Mouse (Mus musculus): ENCODE data around the gene Diaph3. TPM values are rescaled to one million over a fixed set of nuclear protein-coding genes. Genes with fewer than 3 reads are reported as not detected.
A peak's percentile ranks its signal among the peaks of the same experiment; 100 is the strongest.

Diaph3 gene
- polyA plus RNA-seq, 1 experiment from 2014 or later: 14.0 TPM

DNA sequence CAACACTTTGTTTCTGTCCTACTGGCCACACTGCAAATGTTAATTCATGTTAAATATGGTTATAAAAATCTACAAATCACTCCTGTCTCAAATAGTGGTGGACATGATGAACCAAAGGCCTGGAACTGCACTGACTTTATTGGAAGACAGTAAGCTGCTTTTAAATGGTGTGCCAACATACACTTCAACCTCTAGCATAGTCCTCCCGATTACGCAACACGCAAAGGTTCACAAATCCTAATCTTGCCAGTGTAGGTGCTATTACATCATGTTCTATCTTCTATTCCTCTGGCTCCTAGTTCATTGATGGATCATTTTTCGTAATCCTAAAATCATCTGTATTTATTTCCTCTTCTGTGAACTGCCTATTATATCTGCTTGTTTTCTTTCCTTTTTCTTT is 324.8 kb downstream of the Diaph3 start:
- no peak for DNase-seq (ENCODE audit: extremely low spot score, low spot score)
- 97% methylated on average over 4 of the region's 4 CpGs for WGBS
- H3K27ac ChIP-seq: no peak overlapping the region
- H3K4me3 ChIP-seq: no peak overlapping the region
- no peaks in the 10 kb centered on the region for H3K36me3 ChIP-seq (replicated peaks)
- H3K27me3 ChIP-seq (ENCODE audit: poor library complexity, severe bottlenecking): no peaks in the 10 kb centered on the region
- H3K9me3 ChIP-seq: no peaks in the 10 kb centered on the region
- H3K4me1 ChIP-seq: no peaks in the 10 kb centered on the region

DNA sequence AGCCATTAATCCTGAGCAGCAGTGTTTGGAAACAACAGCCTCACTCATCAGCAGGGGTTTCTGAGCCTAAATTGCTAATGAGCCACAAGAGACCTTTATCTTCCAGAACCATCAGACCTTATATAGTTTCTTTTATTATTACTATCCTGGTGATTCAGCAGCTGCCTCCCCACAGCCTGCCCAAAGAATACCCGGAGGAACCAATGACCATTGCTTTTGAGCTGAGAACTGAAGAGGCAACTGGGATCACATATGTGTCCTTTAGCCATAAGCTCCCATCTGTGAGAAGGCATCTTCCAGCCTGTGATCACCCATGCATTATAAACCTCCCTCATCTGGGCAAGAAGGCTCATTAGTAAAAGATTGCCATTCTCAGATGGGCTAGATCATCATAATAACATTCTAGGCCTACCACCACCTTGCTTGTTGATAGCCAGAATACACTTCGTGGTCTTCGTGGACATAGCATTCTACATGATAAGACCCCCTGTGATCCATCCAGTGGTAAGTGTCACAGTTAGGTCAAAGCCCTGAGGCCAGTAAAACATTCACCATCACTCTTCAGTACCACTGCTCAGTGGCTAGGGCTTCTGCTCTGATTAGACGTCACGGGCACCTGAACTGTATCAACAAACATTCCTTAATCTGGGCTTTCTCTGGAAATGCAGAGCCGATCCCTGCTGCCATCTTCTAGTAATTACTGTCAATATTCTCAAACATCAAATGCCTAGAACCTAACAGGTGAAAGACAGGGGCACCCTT is 352.0 kb downstream of the Diaph3 start:
- 86% methylated on average over 6 of the region's 6 CpGs for WGBS
- peaks cover under 1% of the 10 kb centered on the region for H3K36me3 ChIP-seq (replicated peaks)
- H3K27ac ChIP-seq: no peak overlapping the region
- no peaks in the 10 kb centered on the region for H3K27me3 ChIP-seq (ENCODE audit: poor library complexity, severe bottlenecking)
- peaks cover 13% of the 10 kb centered on the region for H3K4me1 ChIP-seq
- no peak overlapping the region for H3K4me3 ChIP-seq
- no peak for DNase-seq (ENCODE audit: extremely low spot score, low spot score)
- no peaks in the 10 kb centered on the region for H3K9me3 ChIP-seq

DNA sequence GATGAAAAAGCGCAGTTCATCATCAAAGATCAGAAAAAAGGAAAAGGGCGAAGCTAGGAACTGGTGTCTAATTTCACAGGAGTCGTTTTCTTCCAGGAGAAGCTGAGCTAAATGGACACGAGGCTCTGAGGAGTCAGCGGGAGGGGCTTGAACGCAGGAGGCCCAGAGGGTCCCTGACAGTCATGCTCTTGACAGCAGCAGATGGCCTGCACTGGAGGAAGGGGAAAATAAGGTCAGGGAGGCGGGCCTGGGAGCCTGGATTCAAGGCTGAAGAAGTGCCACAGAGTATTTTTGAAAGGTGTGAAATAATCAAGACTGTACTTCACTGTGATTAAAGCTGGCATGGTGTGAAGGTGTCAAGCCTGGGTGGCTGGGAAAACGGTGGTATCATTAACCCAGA is 354.2 kb downstream of the Diaph3 start:
- no peaks in the 10 kb centered on the region for H3K9me3 ChIP-seq
- no peak overlapping the region for H3K4me3 ChIP-seq
- DNase-seq (ENCODE audit: extremely low spot score, low spot score): no peak
- no peaks in the 10 kb centered on the region for H3K27me3 ChIP-seq (ENCODE audit: poor library complexity, severe bottlenecking)
- H3K36me3 ChIP-seq (replicated peaks): no peaks in the 10 kb centered on the region
- 42% methylated on average over 8 of the region's 8 CpGs for WGBS
- H3K4me1 ChIP-seq: peaks cover 13% of the 10 kb centered on the region
- H3K27ac ChIP-seq: no peak overlapping the region

DNA sequence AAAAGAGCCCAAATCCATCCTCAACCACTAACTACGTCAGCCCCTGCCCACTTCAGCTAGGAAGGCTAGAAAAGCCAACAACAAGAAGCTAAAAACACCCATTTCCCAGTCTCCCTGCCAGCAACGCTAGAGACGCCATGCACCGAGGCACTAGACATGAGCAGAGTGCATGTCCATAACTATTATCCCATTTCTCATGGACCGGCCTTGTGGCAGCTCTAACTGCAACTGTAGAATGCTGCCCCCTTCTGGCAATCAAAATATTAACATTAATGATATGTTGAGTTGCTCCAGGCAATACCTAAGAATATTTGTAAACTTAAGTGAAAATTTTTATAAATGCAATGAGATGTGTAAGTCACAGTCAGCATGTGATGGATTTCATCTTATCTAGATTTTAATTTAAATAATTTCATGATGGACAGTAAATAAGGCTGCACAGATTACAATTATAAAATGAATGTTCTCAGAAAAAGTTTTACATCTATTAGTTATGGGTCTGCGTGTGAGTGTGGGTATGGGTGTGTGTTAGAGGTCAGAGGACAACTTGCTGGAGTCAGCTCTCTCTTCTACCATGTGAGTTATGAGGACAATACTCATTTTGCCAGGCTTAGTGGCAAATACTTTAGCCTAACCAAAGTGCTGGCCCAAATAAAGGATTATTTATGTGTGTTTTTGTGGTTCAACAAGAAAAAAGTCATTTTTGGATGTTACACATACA is 359.3 kb downstream of the Diaph3 start:
- Histone ChIP-seq H3K4me3 (no peak overlapping the region), H3K9me3 (no peaks in the 10 kb centered on the region), H3K27me3 (ENCODE audit: poor library complexity, severe bottlenecking) (no peaks in the 10 kb centered on the region), H3K4me1 (peaks cover under 1% of the 10 kb centered on the region; the same call in 1 of the 2 replicates), H3K27ac (no peak overlapping the region), H3K36me3 (replicated peaks) (no peaks in the 10 kb centered on the region)
- 73% methylated on average over 6 of the region's 6 CpGs for WGBS
- DNase-seq (ENCODE audit: extremely low spot score, low spot score): no peak

DNA sequence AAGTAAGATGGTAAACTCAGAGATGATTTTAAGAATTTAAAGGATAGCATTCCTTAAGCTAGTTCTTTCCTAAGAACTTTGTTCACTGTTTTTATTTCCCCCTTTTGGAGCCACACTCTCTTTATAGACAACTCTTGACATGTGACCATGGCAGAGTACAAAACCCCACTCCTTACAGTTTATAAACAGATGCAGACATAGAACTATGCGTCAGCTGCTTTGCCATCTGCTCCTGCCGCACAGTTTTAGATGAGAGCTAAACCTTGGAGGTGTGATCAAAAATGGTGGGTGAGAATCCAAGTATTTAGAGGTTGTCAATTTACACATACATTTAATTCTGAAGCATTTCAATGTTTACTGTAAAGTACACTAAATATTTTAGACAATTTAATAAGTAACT is 367.7 kb downstream of the Diaph3 start:
- Histone ChIP-seq H3K36me3 (replicated peaks) (no peaks in the 10 kb centered on the region), H3K4me3 (no peak overlapping the region), H3K27ac (no peak overlapping the region), H3K9me3 (no peaks in the 10 kb centered on the region), H3K4me1 (no peaks in the 10 kb centered on the region), H3K27me3 (ENCODE audit: poor library complexity, severe bottlenecking) (no peaks in the 10 kb centered on the region)
- no peak for DNase-seq (ENCODE audit: extremely low spot score, low spot score)
- 97% methylated on average over 2 of the region's 2 CpGs for WGBS

DNA sequence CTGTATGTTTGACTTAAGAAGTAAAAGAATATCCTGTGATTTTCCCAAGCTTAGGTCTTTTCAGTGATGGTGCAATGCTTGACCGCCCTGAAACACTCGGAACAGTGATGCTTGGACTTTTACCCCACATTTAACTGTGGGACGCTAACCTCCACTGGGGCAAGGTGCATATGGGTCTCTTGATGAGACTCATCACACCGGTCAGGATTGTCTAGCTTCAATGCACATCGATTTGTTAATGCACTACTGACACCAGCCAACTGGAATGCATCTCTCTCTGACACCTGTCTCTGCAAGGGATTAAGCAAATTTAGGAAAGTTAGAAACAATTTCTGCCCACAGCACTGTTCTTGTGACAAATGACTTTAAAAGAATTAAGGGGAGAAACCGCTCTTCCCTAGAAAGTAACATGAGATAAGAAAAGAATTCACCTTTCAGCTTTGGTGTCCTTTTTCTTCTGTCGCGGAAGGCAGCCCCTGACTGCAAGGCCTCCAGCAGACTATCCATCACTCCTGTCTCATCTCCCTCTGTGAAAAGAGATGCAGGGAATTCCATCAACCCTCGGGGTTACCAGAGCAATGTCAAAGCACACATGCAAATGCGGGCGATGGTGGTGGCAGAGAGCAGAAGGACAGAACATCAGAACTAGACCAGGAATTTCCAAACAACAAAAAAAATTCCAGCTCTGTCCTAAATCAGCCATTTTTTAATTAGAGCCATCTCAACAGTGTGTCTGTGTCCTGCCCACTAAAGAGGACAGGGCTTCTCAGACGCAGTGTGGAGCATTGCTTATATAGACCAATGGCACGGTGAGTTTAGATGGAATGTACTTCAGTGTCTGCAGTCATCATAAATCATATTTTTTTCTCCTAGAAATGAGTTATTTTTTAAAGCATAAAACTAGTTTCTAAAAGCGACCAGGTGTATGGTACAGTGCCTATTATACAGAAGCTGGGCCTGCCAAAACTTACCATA is 368.6 kb downstream of the Diaph3 start:
- no peaks in the 10 kb centered on the region for H3K27me3 ChIP-seq (ENCODE audit: poor library complexity, severe bottlenecking)
- no peak for DNase-seq (ENCODE audit: extremely low spot score, low spot score)
- no peaks in the 10 kb centered on the region for H3K4me1 ChIP-seq
- no peak overlapping the region for H3K27ac ChIP-seq
- H3K4me3 ChIP-seq: no peak overlapping the region
- no peaks in the 10 kb centered on the region for H3K9me3 ChIP-seq
- WGBS: 84% methylated on average over 14 of the region's 14 CpGs
- no peaks in the 10 kb centered on the region for H3K36me3 ChIP-seq (replicated peaks)

DNA sequence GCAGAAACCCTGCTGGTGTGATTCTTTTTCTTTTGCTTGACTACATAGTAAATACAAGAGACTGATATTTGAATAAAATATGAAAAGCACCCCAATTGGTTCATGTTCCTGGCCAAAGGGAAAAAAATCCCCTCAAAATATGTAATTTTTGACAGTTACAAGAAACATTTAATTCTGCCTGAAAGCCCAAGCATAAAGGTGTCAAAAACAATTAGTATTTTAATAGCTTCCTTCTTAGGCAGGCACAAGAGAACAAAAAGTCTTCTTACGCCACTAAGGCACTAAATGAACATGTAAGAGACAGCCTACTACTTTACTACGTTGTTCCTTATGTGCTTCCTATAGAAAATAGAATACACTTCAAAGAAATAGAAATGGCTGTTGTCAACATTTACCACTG is 376.7 kb downstream of the Diaph3 start:
- Histone ChIP-seq H3K27ac (no peak overlapping the region), H3K4me3 (no peak overlapping the region), H3K27me3 (ENCODE audit: poor library complexity, severe bottlenecking) (no peaks in the 10 kb centered on the region), H3K4me1 (peaks cover 11% of the 10 kb centered on the region), H3K9me3 (no peaks in the 10 kb centered on the region), H3K36me3 (replicated peaks) (no peaks in the 10 kb centered on the region)
- WGBS: 42% methylated on average over 2 of the region's 2 CpGs
- no peak for DNase-seq (ENCODE audit: extremely low spot score, low spot score)

DNA sequence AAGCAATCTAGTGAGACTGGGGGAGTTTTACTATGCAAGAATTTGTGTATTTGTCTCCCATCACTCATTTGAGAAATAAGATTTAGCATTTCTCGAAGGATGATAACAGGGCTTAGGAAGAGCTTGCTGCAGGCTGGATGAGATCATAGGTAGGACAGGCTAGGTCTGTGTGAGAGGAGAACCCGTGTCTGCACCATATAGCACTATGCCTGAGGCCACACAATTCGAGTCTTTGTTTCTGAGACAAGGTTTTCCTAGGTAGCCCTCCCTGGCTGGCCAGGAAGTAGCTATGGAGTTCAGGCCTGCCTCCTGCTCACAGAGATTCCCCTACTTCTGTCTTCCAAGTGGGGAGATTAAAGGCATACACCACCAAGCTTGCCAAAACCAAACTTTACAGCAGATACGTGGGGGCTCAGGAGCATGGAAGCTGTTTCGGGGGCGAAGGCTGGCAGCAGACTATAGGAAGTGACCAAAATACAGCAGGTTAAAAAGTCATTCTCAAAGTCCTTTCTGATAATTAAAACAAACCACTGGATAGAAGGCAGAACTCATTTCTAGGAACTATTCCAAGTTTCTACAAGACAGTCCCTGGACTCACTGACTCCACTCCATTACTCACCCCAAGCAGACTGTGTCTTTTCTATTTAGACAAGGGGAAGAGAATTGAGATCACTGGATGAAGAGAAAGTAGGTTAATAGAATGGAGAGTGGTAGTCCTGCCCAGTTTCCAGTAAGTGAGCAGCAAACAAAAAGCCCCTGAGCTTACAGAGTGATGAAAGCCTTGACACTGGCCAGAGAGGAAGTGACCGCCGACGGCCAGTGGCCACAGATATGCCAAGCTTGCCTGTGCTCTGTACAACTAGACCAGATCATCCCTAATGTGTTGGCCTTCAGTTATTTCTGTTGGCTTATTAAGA is 383.2 kb downstream of the Diaph3 start:
- no peak overlapping the region for H3K27ac ChIP-seq
- DNase-seq (ENCODE audit: extremely low spot score, low spot score): no peak

DNA sequence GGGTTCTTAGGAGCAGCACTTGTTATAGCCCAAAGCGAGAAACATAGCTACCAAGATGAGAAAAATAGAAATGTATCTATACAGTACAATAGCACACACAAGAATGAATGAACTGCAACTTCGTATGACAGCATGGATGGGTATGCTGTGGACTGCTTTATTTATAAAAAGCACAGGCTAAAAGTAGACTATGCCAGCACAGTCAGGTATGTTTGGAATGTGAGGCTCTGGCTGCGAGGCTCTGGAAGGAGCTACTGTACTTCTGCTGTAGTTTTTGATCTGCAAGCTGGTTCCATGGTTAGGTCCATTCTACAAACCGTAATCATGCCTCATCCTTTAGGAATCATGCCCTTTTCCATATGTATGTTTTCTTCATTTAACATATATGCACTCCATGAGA is 383.9 kb downstream of the Diaph3 start:
- H3K9me3 ChIP-seq: no peaks in the 10 kb centered on the region
- H3K36me3 ChIP-seq (replicated peaks): no peaks in the 10 kb centered on the region
- no peak overlapping the region for H3K4me3 ChIP-seq
- H3K27ac ChIP-seq: no peak overlapping the region
- H3K27me3 ChIP-seq (ENCODE audit: poor library complexity, severe bottlenecking): no peaks in the 10 kb centered on the region
- WGBS: 92% methylated on average over 4 of the region's 4 CpGs
- DNase-seq (ENCODE audit: extremely low spot score, low spot score): no peak
- H3K4me1 ChIP-seq: peaks cover 7% of the 10 kb centered on the region; the same call in 1 of the 2 replicates

More for the DNA sequence above, 383.2 kb downstream of the Diaph3 start:
- H3K4me1 ChIP-seq: peaks cover 6% of the 10 kb centered on the region; the same call in 1 of the 2 replicates
- H3K27me3 ChIP-seq (ENCODE audit: poor library complexity, severe bottlenecking): no peaks in the 10 kb centered on the region
- H3K9me3 ChIP-seq: no peaks in the 10 kb centered on the region
- 84% methylated on average over 9 of the region's 9 CpGs for WGBS
- no peaks in the 10 kb centered on the region for H3K36me3 ChIP-seq (replicated peaks)
- H3K4me3 ChIP-seq: no peak overlapping the region

DNA sequence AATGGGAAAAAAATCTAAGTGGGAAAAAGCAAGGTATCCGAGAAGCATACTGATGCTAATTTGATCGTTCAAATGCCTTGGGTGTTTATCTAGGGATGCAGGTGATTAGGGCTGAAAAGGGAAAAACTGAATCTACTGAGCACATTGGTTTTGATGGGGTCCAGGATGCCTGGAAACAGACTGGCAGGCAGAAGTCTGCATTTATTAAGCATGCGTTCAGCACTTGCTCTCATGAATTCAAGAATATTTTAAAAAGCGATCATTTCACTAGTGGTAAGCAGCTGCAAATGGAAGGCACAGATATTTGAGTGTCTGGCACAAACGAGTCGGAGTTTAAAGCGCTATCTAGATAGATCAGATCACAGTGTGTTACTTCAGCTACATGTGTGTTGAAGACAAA is 390.7 kb downstream of the Diaph3 start:
- H3K4me1 ChIP-seq: peaks cover 38% of the 10 kb centered on the region
- peaks cover 7% of the 10 kb centered on the region; the same call in 1 of the 2 replicates for H3K36me3 ChIP-seq (replicated peaks)
- no peaks in the 10 kb centered on the region for H3K27me3 ChIP-seq (ENCODE audit: poor library complexity, severe bottlenecking)
- H3K9me3 ChIP-seq: no peaks in the 10 kb centered on the region
- 91% methylated on average over 7 of the region's 7 CpGs for WGBS
- no peak for DNase-seq (ENCODE audit: extremely low spot score, low spot score)
- H3K27ac ChIP-seq: peak overlapping the region; percentile 31; the same call in 1 of the 2 replicates
- no peak overlapping the region for H3K4me3 ChIP-seq

DNA sequence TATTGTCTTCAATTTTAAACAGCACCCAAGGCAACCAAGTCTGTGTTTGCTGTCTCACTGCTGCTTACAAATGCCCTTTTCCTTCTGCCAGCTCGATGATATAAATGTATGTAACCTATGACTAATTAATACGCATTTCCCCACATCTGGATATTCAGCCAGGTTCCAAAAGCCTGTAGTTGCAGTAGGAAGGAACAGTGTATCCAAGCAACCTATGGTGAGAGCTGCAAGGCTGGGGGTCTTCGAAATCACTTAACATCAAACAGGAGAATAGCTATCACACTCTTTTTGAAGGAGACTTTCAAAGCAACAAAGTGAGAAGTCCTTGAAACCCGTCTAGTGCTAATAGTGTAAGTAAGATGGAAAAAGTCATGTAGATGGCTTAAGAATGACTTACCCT is 391.6 kb downstream of the Diaph3 start:
- Histone ChIP-seq H3K27ac (peak overlapping the region; percentile 83), H3K9me3 (no peaks in the 10 kb centered on the region), H3K36me3 (replicated peaks) (peaks cover 7% of the 10 kb centered on the region; the same call in 1 of the 2 replicates), H3K4me3 (peak overlapping the region; percentile 34; the same call in 1 of the 2 replicates), H3K4me1 (peaks cover 38% of the 10 kb centered on the region), H3K27me3 (ENCODE audit: poor library complexity, severe bottlenecking) (no peaks in the 10 kb centered on the region)
- DNase-seq (ENCODE audit: extremely low spot score, low spot score): no peak
- WGBS: 76% methylated on average over 4 of the region's 4 CpGs

Measured in forebrain, embryonic 10.5 days (tissue).